Mouse (Mus musculus) forebrain, embryonic 13.5 days (tissue): ENCODE results near the gene Ak5. TPM values are rescaled to one million over a fixed set of nuclear protein-coding genes. Genes with fewer than 3 reads are reported as not detected.

Experiments
- ATAC-seq: fragments of 200-750 bp; cut with Nextera tagmentation; 2 replicates; pipeline ENCODE4 v1.8.0; 2017
- H3K27ac ChIP-seq: fragments of 300-500 bp; sonication (generic); 2 replicates; pipeline ENCODE4 v1.5.1; 2015; ENCODE audit warnings: inconsistent platforms, mild to moderate bottlenecking, moderate library complexity
- H3K27me3 ChIP-seq: fragments of 300-500 bp; sonication (generic); 2 replicates; pipeline ENCODE4 v1.6.1; 2015; ENCODE audit warnings: mild to moderate bottlenecking, inconsistent platforms
- H3K36me3 ChIP-seq: fragments of 300-500 bp; sonication (generic); 2 replicates; pipeline ENCODE4 v1.6.1; 2015; ENCODE audit warnings: mild to moderate bottlenecking, inconsistent platforms; ENCODE audit not compliant: poor library complexity, severe bottlenecking
- H3K4me1 ChIP-seq: fragments of 300-500 bp; sonication (generic); 2 replicates; pipeline ENCODE4 v1.6.1; 2015; ENCODE audit warnings: inconsistent platforms
- H3K4me2 ChIP-seq: fragments of 300-500 bp; sonication (generic); 2 replicates; pipeline ENCODE4 v1.6.1; 2015; ENCODE audit warnings: inconsistent platforms, mild to moderate bottlenecking, moderate library complexity
- H3K4me3 ChIP-seq: fragments of 300-500 bp; sonication (generic); 2 replicates; pipeline ENCODE4 v1.5.1; 2015; ENCODE audit warnings: mild to moderate bottlenecking, inconsistent platforms
- H3K9ac ChIP-seq: fragments of 300-500 bp; sonication (generic); 2 replicates; pipeline ENCODE4 v1.6.1; 2015; ENCODE audit warnings: mild to moderate bottlenecking, inconsistent platforms
- H3K9me3 ChIP-seq: fragments of 300-500 bp; sonication (generic); replicated peaks from 2 replicates; pipeline ENCODE4 v1.6.1; 2016; ENCODE audit warnings: inconsistent platforms
- WGBS: fragments of 180-500 bp; shearing (Covaris S2); methylation state at CpG from one replicate; pipeline ENCODE4 v1.1.7; 2015; 5-methylcytosine and 5-hydroxymethylcytosine counted together
- polyA plus RNA-seq: library from polyadenylated mRNA; unstranded; fragments of >200 nt; fragmentation: Nextera tagmentation; extraction: Ambion mirVana; gene quantifications from 2 replicates; pipeline ENCODE4 v1.2.1, GENCODE M21; 2015

The Ak5 gene
- polyA plus RNA-seq, 1 experiment from 2014 or later = 2.2 TPM

- no peaks in the 10 kb centered on the region for H3K4me1 ChIP-seq
- H3K27ac ChIP-seq = no peak overlapping the region
- no peak overlapping the region for H3K9ac ChIP-seq
- H3K9me3 ChIP-seq = no peaks in the 10 kb centered on the region
- H3K36me3 ChIP-seq = no peaks in the 10 kb centered on the region
- no peak overlapping the region for H3K4me3 ChIP-seq
- H3K27me3 ChIP-seq = no peaks in the 10 kb centered on the region
- H3K4me2 ChIP-seq = no peak overlapping the region
- ATAC-seq = no peak
- 37% methylated on average over 11 of the region's 12 CpGs for WGBS
Observed at GRCm38 (mm10) chr3:152557659-152558058, 110.5 kb downstream of the Ak5 start.

- H3K9me3 ChIP-seq = no peaks in the 10 kb centered on the region
- 88% methylated on average over 3 of the region's 3 CpGs for WGBS
Observed at GRCm38 (mm10) chr3:152556919-152557318, 111.2 kb downstream of the Ak5 start.

GRCm38 (mm10) chr3:152556435-152556834 lies 111.7 kb downstream of the Ak5 start:
- 51% methylated on average over 3 of the region's 4 CpGs for WGBS
- no peak for ATAC-seq
- no peaks in the 10 kb centered on the region for H3K36me3 ChIP-seq
- H3K4me1 ChIP-seq = no peaks in the 10 kb centered on the region
- H3K4me3 ChIP-seq = no peak overlapping the region
- no peak overlapping the region for H3K4me2 ChIP-seq
- H3K9me3 ChIP-seq = no peaks in the 10 kb centered on the region
- no peaks in the 10 kb centered on the region for H3K27me3 ChIP-seq
- no peak overlapping the region for H3K27ac ChIP-seq
- H3K9ac ChIP-seq = no peak overlapping the region

More at GRCm38 (mm10) chr3:152556919-152557318, 111.2 kb downstream of the Ak5 start:
- Histone ChIP-seq H3K4me3 (no peak overlapping the region), H3K4me2 (no peak overlapping the region), H3K4me1 (no peaks in the 10 kb centered on the region), H3K27me3 (no peaks in the 10 kb centered on the region), H3K36me3 (no peaks in the 10 kb centered on the region), H3K27ac (no peak overlapping the region), H3K9ac (no peak overlapping the region)
- no peak for ATAC-seq

- 35% methylated on average over 7 of the region's 7 CpGs for WGBS
- H3K4me3 ChIP-seq = no peak overlapping the region
- H3K9ac ChIP-seq = no peak overlapping the region
- H3K9me3 ChIP-seq = no peaks in the 10 kb centered on the region
- ATAC-seq = no peak
- H3K4me1 ChIP-seq = no peaks in the 10 kb centered on the region
- H3K27me3 ChIP-seq = no peaks in the 10 kb centered on the region
- no peaks in the 10 kb centered on the region for H3K36me3 ChIP-seq
- H3K4me2 ChIP-seq = no peak overlapping the region
- no peak overlapping the region for H3K27ac ChIP-seq
Observed at GRCm38 (mm10) chr3:152555216-152555615, 112.9 kb downstream of the Ak5 start.

GRCm38 (mm10) chr3:152554366-152554765 lies 113.8 kb downstream of the Ak5 start:
- Histone ChIP-seq H3K9ac (no peak overlapping the region), H3K4me3 (no peak overlapping the region), H3K4me2 (no peak overlapping the region), H3K4me1 (no peaks in the 10 kb centered on the region), H3K27ac (no peak overlapping the region), H3K9me3 (no peaks in the 10 kb centered on the region), H3K36me3 (no peaks in the 10 kb centered on the region), H3K27me3 (no peaks in the 10 kb centered on the region)
- WGBS = 93% methylated on average over 7 of the region's 7 CpGs
- no peak for ATAC-seq

- 87% methylated on average over 8 of the region's 8 CpGs for WGBS
- ATAC-seq = no peak
- H3K4me1 ChIP-seq = no peaks in the 10 kb centered on the region
Observed at GRCm38 (mm10) chr3:152552641-152553040, 115.5 kb downstream of the Ak5 start.

GRCm38 (mm10) chr3:152550528-152551115 lies 117.5 kb downstream of the Ak5 start:
- no peak overlapping the region for H3K27ac ChIP-seq
- no peaks in the 10 kb centered on the region for H3K36me3 ChIP-seq
- H3K4me2 ChIP-seq = no peak overlapping the region
- H3K9me3 ChIP-seq = no peaks in the 10 kb centered on the region
- H3K4me1 ChIP-seq = no peaks in the 10 kb centered on the region
- H3K4me3 ChIP-seq = no peak overlapping the region
- no peaks in the 10 kb centered on the region for H3K27me3 ChIP-seq
- WGBS = 84% methylated on average over 7 of the region's 7 CpGs
- no peak overlapping the region for H3K9ac ChIP-seq
- no peak for ATAC-seq

More at GRCm38 (mm10) chr3:152552641-152553040, 115.5 kb downstream of the Ak5 start:
- Histone ChIP-seq H3K27me3 (no peaks in the 10 kb centered on the region), H3K36me3 (no peaks in the 10 kb centered on the region), H3K27ac (no peak overlapping the region), H3K9me3 (no peaks in the 10 kb centered on the region), H3K4me2 (no peak overlapping the region), H3K4me3 (no peak overlapping the region), H3K9ac (no peak overlapping the region)

- Histone ChIP-seq H3K4me3 (no peak overlapping the region), H3K27me3 (no peaks in the 10 kb centered on the region), H3K4me2 (no peak overlapping the region), H3K9ac (no peak overlapping the region), H3K4me1 (no peaks in the 10 kb centered on the region), H3K36me3 (no peaks in the 10 kb centered on the region), H3K9me3 (no peaks in the 10 kb centered on the region), H3K27ac (no peak overlapping the region)
- no peak for ATAC-seq
Observed at GRCm38 (mm10) chr3:152550031-152550430, 118.1 kb downstream of the Ak5 start.

GRCm38 (mm10) chr3:152544921-152545320 lies 123.2 kb downstream of the Ak5 start:
- no peak overlapping the region for H3K27ac ChIP-seq
- no peaks in the 10 kb centered on the region for H3K4me1 ChIP-seq
- H3K4me2 ChIP-seq = no peak overlapping the region
- no peaks in the 10 kb centered on the region for H3K36me3 ChIP-seq
- no peaks in the 10 kb centered on the region for H3K9me3 ChIP-seq
- H3K27me3 ChIP-seq = no peaks in the 10 kb centered on the region
- 93% methylated on average over 3 of the region's 3 CpGs for WGBS
- H3K4me3 ChIP-seq = no peak overlapping the region
- no peak for ATAC-seq
- H3K9ac ChIP-seq = no peak overlapping the region

- Histone ChIP-seq H3K4me2 (no peak overlapping the region), H3K27ac (no peak overlapping the region), H3K27me3 (no peaks in the 10 kb centered on the region), H3K9me3 (no peaks in the 10 kb centered on the region), H3K36me3 (no peaks in the 10 kb centered on the region), H3K9ac (no peak overlapping the region), H3K4me3 (no peak overlapping the region), H3K4me1 (no peaks in the 10 kb centered on the region)
- no peak for ATAC-seq
- 73% methylated on average over 5 of the region's 5 CpGs for WGBS
Observed at GRCm38 (mm10) chr3:152542298-152542697, 125.9 kb downstream of the Ak5 start.

GRCm38 (mm10) chr3:152530344-152530743 lies 137.8 kb downstream of the Ak5 start:
- H3K27me3 ChIP-seq = no peaks in the 10 kb centered on the region
- H3K36me3 ChIP-seq = no peaks in the 10 kb centered on the region
- no peaks in the 10 kb centered on the region for H3K4me1 ChIP-seq
- no peak for ATAC-seq
- 90% methylated on average over 5 of the region's 5 CpGs for WGBS
- H3K4me3 ChIP-seq = no peak overlapping the region
- no peak overlapping the region for H3K27ac ChIP-seq
- H3K4me2 ChIP-seq = no peak overlapping the region
- H3K9me3 ChIP-seq = no peaks in the 10 kb centered on the region
- H3K9ac ChIP-seq = no peak overlapping the region

GRCm38 (mm10) chr3:152529058-152529972 lies 138.8 kb downstream of the Ak5 start:
- Histone ChIP-seq H3K27ac (no peak overlapping the region), H3K4me3 (no peak overlapping the region), H3K9me3 (no peaks in the 10 kb centered on the region), H3K27me3 (no peaks in the 10 kb centered on the region), H3K9ac (no peak overlapping the region), H3K4me1 (no peaks in the 10 kb centered on the region), H3K36me3 (no peaks in the 10 kb centered on the region), H3K4me2 (no peak overlapping the region)
- no peak for ATAC-seq
- WGBS = 68% methylated on average over 11 of the region's 11 CpGs
